Mouse (Mus musculus): Measurements from ENCODE around the gene Eya2.

Gene Eya2

DNA sequence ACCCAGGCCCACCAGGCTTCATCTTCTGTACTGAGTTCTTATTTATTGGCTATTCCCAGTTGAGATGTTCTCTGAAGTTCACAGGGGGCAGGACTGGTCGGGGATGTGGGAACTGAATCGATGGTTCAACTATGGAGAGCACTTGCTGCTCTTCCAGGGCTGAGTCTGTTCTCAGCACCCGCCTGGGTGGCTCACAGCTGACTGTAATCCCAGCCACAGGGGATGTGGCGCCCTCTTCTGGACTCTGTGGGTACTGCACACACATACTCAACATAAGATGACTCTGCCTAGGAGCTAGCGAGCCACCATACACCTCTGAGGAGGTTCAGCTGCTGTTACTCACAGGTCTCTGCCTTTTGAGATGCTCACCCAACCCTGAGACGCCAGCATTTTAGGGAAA is 121.9 kb downstream of the Eya2 start:
- DNase-seq (ENCODE audit: low read depth, low spot score): no peak

DNA sequence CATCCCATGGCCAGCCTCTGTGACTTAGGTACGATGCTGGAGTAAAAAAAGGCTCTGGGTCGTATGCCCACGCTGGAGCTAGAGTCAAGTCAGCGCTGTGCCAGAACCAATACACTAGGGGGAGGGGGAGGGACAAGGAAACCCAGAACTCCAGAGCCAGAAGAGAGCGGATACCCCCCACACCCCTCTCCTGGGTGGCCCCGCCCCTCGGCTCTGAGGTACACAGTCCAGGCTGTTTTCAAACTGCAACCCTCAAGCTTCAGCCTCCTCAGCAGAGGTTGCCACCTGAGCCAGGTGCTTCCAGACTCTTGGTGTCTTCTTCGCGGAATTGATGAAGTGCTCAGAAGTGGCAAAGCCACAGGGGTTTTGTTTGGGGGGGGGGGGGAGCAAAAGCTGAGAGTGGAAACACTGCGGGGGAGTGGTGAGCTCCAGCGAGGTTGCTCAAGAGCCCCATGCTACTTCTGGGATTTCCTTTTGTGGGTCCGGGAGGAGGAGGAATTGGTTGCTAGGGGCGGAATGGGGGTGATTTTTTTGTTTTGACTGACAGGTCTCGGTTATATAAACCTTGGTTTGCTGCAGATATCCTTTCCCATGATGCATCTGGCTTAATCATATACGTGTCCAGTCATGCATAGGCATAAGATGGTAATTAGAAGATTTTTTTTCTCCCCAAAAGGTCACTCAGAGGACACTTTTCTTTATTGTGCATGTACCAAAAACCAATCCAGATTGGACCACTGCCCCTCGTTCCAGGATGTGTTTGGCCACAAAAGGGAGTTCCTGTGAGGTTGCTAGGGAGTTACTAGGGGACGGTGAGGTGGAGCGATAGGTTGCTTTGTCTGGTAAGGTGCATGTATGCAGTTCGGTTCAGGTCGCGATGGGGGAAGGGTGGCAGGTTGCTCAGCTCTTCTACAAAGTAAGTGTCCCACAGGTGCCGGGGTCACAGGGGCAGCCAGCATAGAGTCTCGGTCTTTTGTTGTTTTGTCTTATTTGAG is 122.6 kb downstream of the Eya2 start:
- no peak for DNase-seq (ENCODE audit: low read depth, low spot score)

DNA sequence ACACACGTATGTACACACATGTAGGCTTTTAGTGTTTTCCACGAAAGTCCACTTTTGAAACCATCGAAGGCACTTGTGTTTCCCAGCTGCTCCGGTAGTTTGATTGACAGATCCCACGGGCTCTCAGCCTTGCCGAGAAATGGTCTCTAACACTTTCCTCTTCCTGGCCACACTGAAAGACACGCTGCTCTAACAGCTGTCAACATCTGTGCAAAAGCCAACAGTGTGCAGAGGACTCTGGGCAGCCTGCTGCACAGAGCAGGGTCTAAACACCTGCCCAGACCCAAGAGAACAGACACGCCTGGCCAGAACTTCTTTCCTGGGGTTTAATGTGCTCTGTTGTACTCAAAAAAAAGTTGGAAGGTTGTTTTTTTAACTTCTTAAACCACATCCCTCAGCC is 124.5 kb downstream of the Eya2 start:
- no peak for DNase-seq (ENCODE audit: low read depth, low spot score)

DNA sequence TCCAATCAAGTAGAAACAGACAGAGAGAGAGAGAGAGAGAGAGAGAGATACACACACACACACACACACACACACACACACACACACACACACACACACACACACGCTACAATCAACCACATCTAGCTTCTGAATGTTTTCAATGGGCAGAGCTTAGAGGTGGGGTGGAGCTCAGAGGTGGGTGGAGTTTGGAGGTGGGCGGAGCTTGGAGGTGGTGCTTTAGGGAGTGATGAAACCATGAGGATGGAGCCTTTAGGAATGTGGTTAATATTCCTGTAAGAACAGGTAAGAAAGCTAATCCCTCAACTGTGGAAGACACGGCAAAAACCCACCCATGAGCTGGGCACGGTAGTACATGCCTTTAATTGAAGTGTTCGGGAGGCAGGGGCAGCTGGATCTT is 127.1 kb downstream of the Eya2 start:
- no peak for DNase-seq (ENCODE audit: low read depth, low spot score)

DNA sequence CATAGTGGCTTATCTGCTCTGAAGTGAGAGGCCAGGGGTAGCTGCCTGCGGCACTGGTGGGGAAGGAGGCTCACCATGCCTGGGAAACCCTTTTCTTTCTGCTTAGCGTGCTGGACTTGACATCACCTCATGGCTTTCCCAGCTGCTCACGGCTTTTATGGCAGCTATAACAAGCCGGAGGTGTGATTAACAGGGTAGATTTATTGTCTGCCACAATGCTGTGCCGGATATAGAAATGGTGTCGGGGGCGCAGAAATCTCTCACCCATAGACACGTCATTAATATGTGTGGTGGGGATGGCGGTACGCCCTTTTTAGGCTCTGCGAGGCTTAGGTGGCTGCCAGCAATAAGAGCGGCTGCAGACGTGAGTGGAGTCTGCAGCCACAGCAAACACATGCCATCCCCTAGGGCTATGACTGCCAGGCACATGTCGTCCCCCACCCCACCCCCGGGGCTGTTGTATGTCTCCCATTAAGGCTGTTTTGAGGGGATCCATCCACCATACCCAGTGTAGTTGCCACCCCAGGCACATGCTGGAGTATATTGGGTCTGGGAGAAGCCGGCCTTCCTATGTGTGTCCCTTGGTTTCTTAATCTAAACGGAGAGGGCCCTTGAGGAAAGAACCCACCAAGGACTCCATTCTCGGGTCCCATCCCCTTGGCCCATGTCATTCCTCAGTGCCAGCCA is 137.9 kb downstream of the Eya2 start:
- no peak for DNase-seq (ENCODE audit: low read depth, low spot score)

DNA sequence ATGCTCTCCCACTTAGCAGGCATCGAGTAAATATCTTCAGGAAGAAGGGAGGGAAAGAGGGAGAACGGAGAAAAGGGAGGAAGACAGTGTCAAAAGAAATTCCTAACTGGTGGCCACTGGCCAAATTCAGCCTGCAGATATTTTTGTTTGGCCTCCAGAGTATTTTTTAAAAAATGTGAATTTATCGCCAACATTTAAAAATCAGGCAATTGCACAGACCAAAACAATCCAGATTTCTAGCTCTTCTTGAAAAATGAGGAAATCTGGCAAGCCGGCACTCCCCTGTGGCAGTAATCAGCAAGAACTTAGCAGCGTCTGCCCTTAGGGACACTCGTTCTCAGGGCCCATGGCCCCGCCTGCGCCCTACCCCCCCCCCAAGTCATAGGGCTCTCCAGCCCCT is 138.9 kb downstream of the Eya2 start:
- peak; percentile 72 for DNase-seq (ENCODE audit: low read depth, low spot score)

DNA sequence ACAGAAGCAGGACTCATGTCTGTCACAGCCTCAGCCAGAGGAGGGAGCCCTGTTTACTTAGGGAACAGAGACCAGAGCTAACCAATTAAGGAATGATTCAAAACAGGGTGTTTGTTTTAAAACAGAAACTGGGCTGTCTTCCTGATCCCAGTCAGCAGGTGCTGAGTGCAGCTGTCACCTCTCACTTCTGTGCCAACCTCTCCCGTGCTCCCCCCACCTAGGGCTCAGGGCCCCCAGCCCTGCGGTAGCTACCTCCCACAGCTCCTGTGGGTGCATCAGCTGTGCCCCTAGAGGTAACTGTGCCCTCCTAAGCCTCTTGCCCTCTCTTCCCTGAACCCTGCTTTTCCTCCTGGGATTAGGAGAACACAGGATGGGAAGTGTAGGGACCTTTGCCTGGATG is 141.5 kb downstream of the Eya2 start:
- no peak for DNase-seq (ENCODE audit: low read depth, low spot score)

DNA sequence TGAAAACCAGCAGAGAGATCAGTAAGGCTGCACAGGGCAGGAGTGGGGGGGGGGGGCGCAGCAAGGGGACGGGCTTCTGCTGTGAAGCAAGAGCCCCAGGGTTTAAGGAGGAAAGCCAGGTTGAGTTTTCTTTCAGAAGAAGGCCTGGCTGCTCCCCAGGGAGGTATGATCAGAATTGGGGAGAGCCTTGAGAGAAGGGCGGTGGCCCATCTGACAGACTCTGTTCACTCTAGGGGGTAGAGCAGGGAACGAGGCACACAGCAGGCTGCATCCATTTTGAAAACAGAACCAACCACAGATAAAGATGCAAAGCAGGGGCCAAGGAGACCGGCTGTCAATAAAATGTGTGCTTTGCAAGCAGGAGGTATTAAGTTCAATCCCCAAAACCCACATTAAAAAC is 145.5 kb downstream of the Eya2 start:
- no peak for DNase-seq (ENCODE audit: low read depth, low spot score)

DNA sequence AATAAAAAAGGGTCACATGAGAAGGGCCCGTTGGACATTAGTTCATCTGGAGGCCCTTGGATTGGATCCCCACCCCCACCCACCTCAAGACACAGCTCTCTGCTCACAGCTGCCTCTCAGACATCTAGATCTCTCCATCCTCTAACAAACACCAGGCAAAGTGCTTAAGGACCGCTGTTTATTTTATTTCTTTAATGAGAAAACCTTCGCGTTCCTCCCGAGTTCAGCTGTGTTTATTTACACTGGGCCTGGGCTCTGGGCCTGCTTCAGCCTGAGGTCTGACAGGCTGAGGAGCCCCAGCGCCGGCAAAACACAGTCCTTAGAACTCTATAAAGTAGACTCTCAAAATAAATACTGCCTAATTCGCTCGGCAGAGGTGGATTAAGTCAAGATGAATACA is 146.2 kb downstream of the Eya2 start:
- peak; percentile 21 for DNase-seq (ENCODE audit: low read depth, low spot score)

DNA sequence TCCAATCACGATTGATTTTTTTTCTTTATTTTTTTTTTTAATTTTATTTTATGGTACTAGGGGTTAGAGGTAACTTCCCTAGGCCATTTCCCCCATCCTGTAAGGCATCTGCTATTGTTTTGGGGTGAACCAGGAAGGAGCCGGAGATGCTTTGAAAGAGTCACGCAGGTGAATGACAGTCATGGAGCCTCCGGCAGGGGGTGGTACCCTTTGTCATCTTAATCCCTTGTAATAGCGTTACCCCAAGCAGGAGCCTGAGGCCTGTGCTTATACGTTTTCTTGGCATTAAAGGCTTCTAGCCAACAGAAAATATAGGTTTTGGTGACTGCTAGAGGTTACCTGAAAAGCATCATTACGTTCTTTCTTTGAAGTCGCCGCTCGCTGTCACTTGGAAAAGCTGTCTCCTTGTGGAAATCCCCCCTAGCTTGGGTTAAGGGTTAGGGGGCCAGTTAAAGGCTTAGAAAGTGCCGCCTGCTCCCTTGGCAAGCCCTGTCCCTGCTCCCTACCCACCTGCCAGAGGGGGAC is 146.8 kb downstream of the Eya2 start:
- DNase-seq (ENCODE audit: low read depth, low spot score): no peak

DNA sequence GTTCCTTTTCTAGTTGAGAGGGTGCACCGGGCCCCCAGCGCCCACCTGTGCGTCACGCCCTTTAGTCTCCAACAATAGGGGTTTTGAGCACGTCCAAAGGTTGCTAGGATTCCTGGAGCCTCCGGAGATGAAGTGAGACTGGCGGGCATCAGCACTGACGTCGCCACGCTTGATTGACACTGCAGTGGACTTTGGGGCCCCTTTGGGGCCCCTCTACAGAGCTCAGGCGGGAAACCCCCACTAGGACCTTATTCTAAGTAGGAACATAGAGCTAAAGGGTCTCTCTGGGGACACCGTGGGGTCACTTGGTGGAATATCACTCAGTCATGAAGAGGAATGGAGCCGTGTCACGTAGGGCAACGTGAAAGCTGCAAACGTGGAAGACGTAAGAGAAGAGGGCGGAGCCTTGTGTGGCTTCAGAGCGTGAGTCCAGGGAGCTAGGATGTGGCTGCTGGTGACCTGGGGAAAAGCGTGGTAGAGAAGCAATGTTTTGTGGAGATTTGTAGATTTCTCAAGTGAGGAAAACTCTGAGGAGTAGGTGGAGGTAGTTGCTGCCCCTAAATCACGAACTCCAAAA is 147.5 kb downstream of the Eya2 start:
- DNase-seq (ENCODE audit: low read depth, low spot score): no peak

DNA sequence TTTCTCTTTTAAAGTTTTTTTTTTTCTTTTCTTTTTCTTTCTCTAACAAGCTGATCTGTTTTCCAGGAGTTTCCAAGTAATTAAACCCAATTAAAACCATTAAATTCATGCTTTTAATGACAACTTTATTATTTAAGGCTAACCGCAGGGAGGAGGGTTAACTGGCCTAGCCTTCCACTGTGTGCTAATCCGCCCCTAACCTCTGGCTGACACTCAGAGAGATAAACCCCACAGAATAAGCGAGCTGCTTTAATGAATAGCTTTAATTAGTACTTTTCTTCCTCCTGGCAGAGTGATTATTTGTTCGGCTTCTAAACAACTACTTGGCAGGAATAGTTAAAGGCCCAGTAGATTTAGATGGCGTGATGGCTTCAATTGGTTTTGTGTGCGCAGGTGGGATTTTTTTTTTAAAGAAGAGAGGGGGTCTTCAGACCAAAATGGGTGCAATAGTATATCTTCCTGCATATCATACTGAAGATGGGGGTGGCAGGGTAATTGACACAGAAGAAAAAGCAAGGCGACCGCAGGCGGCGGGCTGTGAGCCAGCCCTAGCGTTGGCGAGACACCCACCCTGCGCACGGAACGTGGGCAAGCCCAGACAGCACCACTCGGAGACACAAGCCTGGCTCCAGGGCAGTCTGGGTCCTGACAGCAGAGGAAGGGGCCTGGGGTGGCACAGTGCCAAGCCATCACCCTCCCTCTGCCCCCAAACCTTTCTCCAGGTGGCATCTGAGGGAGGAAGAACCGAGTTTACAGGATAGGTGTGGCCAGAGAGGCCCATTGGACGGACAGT is 150.7 kb downstream of the Eya2 start:
- no peak for DNase-seq (ENCODE audit: low read depth, low spot score)

DNA sequence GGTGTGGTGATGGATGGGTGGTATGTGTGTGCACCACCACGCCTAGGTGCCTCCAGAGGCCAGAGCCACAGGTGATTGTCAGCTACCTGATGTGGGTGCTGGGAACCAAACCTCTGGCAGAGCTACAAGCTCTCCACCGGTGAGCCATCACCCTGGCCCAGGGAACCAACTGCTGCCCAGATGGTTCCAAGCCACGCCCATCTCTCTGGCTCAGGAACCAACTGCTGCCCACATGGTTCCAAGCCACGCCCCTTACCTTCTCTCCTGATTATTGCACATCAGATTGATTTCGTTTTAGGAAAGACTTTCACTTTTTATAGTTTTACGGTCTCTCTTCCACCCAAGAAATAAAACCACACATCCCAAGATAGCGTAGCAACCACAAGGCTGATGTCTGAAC is 153.1 kb downstream of the Eya2 start:
- DNase-seq (ENCODE audit: low read depth, low spot score): no peak

DNA sequence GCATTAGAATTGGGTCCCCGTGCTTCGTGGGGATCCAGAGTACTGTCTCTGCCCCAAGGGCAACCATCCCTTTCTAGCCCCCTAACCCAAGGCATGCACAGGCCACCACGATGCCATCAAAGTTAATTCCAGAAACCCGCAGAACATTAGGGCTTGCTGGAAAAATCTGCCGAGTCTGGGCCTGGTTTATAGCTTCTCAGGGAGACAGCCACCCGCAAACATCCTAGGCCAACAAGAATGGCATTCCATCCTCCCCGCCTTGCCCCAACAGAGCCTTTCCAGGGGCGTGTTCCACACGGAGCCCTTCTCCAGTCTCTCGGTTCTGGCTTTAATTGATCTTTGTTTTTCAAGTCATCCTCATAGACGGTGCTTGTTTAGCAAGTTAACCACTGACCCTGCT is 153.6 kb downstream of the Eya2 start:
- DNase-seq (ENCODE audit: low read depth, low spot score): no peak

DNA sequence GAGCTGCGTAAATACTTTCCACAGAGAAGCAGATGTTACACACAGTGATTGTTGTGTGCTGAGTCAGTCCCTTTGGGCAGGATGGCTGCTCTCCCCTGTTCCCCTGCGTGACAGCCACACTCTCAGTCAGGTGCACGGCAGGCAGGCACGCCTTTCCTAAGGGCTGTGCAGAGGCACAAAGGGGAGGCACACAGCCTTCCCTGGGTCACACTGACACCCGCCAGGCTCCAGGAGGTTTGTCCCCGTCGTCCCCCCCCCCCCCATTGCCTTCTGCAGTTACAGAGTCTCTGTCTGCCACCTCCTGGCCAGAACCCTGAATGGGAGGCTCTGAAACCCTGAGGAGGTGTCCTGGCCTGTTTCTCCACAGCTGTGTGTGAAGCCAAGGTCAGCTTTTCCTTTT is 156.2 kb downstream of the Eya2 start:
- DNase-seq (ENCODE audit: low read depth, low spot score): no peak

DNA sequence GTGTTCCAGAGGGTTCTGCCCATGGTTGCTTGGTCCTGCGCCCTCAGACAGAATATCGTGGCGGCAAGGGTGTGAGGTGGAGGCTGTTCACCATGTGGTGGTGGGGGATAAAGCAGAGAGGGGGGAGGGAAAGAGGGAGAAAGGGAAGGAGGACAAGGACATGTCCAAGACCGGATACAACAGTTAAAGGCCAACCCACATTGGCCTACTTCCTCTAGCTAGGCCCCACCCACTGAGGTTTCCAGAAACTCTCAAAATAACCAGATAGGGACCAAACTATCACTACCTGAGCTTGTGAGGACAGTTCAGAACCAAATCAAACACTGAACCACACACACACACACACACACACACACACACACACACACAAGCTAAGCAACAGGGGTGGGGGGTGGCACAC is 157.9 kb downstream of the Eya2 start:
- DNase-seq (ENCODE audit: low read depth, low spot score): no peak

DNA sequence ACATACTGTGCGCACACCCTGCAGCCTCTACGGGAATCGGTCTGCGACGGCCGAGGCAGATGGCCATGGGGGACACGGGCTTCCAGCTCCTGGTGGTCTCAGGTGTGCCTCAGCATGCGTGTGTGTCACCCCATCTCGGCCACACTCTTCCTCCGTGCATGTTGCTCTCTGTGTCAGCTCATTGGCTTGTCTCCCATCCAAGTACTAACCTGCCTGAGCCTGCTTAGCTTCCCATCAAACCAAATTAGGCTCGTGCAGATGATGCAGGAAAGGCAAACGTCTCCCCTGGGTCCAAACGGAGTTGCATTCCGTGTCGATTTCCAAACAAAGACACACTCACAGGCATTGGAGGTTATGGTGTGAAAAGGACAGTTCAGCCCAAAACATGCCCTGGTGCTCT is 163.0 kb downstream of the Eya2 start:
- DNase-seq (ENCODE audit: low read depth, low spot score): no peak

DNA sequence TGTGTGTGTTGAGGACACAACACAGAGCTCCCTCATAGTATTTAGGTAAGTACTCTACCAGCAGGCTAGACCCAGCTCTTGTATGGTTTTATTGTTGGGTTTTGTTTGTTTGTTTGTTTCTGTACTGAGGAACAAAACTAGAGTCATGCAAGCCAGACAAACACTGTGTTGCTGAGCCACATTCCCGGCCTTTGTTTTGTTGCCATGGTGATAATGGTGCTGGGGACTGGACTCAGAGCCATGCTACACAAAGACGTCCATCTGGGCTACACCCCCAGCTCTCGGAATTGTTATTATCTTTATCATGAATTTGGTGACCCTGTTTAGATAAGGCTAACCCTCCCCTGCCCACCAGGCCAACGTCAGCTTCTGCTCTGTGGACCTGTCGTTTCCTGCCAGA is 163.7 kb downstream of the Eya2 start:
- no peak for DNase-seq (ENCODE audit: low read depth, low spot score)

DNA sequence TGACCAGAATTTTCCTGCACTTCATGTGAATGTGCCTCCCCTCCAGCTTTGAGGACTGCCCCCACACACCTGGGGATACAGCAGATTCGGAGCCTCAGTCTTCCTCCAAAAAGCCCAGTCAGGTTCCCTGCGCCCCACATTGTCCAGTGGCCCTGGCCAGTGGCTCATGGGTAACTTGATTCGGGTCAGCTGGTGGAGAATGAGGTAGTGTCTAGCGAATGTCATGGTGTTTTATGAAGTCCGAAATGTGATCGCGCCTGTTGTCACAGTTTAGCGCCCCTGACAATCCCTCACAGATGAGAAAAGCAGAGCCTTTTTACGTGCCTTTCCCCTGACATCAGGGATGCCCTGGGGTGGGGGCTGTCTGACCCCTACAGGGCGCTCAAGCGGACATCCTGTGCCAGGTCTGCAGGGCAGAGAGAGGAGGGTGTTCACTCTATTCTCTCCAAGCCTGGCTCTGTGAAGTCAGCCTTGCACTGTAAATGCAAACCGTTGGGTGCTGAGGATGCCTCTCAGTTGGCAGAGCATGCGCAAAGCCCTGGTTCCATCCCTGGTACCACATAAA is 164.7 kb downstream of the Eya2 start:
- no peak for DNase-seq (ENCODE audit: low read depth, low spot score)

DNA sequence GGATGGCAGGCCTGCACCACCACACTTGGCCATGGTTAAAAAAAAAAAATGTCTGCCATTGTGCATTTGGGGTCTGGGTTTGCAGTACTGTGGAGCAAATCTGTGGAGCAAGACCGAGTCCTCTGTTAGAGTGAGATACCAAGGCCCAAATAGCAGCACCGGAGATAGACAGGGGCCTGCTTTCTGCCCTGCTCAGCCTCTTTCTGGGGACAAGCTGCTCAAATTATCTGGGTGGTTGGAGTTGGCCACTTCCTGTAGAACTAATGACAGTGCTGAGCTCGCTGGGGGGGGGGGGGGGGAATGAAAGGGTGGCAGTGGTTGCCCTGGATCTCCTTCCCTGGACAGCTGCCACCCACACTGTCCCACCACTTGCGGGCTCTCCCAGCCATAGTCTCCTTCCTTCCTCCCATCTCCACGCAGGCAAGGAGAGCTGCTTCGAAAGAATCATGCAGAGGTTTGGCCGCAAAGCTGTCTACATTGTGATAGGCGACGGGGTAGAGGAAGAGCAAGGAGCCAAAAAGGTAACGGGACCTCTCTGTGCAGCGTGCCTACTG is 174.1 kb downstream of the Eya2 start:
- no peak for DNase-seq (ENCODE audit: low read depth, low spot score)

DNA sequence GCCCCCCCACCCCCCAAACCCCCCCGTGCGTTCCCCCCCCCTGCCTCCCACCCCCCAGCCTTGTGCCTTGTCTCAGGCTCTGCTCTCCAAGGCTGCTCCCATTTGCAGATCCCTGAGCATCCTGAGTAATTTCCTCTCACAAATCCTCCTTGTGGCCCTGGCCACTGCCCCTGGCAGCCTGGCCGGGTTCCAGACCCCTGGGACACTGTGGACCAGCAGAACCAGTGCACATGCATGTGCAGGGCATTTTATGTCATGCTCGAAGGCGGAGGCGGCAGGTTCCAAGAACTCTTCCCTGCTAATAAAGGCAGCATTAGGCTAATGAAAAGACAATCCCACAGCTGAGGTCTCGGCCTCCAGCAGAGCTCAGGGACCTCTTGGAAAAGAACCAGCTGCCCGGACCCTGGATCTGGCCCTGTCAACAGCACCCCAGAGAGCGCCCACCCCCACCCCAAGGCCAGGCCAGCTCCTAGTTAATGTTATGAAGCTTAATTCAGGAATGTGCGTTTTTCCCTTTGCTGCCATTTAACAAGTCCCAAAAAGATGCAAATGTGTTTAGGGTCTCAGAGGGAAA is 174.6 kb downstream of the Eya2 start:
- no peak for DNase-seq (ENCODE audit: low read depth, low spot score)

All from skeletal muscle tissue, adult 2 months (tissue).